Mouse (Mus musculus): ENCODE results near the gene Cib4. TPM values are rescaled to one million over a fixed set of nuclear protein-coding genes. Genes with fewer than 3 reads are reported as not detected.

Gene Cib4
- total RNA-seq, 2 experiments from 2014 or later, result 0.43 to 1.2 TPM

GRCm38 (mm10) chr5:30519494-30519893, 26.1 kb downstream of the Cib4 start:
- DNase-seq (ENCODE audit: low spot score in 2 of 2), result no peak

- DNase-seq (ENCODE audit: low spot score in 2 of 2), result no peak
Observed at GRCm38 (mm10) chr5:30518547-30518946, 27.1 kb downstream of the Cib4 start.

GRCm38 (mm10) chr5:30518108-30518507, 27.5 kb downstream of the Cib4 start:
- DNase-seq (ENCODE audit: low spot score in 2 of 2), result peak in 1 of 2 experiments; percentile 41

- DNase-seq (ENCODE audit: low spot score in 2 of 2), result peak; percentile 71 to 76
Observed at GRCm38 (mm10) chr5:30516376-30516775, 29.3 kb downstream of the Cib4 start.

GRCm38 (mm10) chr5:30513111-30513510, 32.5 kb downstream of the Cib4 start:
- no peak for DNase-seq (ENCODE audit: low spot score in 2 of 2)

GRCm38 (mm10) chr5:30497299-30497698, 48.3 kb downstream of the Cib4 start:
- DNase-seq (ENCODE audit: low spot score in 2 of 2), result no peak

- DNase-seq (ENCODE audit: low spot score in 2 of 2), result no peak
Observed at GRCm38 (mm10) chr5:30496821-30497220, 48.8 kb downstream of the Cib4 start.

GRCm38 (mm10) chr5:30495288-30495687, 50.3 kb downstream of the Cib4 start:
- no peak for DNase-seq (ENCODE audit: low spot score in 2 of 2)

GRCm38 (mm10) chr5:30494606-30495005, 51.0 kb downstream of the Cib4 start:
- DNase-seq (ENCODE audit: low spot score in 2 of 2), result no peak

GRCm38 (mm10) chr5:30493723-30494122, 51.9 kb downstream of the Cib4 start:
- no peak for DNase-seq (ENCODE audit: low spot score in 2 of 2)

- no peak for DNase-seq (ENCODE audit: low spot score in 2 of 2)
Observed at GRCm38 (mm10) chr5:30490845-30491244, 54.8 kb downstream of the Cib4 start.

GRCm38 (mm10) chr5:30490215-30490614, 55.4 kb downstream of the Cib4 start:
- DNase-seq (ENCODE audit: low spot score in 2 of 2), result no peak

- no peak for DNase-seq (ENCODE audit: low spot score in 2 of 2)
Observed at GRCm38 (mm10) chr5:30485136-30485535, 60.5 kb downstream of the Cib4 start.

GRCm38 (mm10) chr5:30484591-30484990, 61.0 kb downstream of the Cib4 start:
- no peak for DNase-seq (ENCODE audit: low spot score in 2 of 2)

GRCm38 (mm10) chr5:30483533-30483932, 62.1 kb downstream of the Cib4 start:
- DNase-seq (ENCODE audit: low spot score in 2 of 2), result no peak

- DNase-seq (ENCODE audit: low spot score in 2 of 2), result peak; percentile 67 to 70
Observed at GRCm38 (mm10) chr5:30482319-30482718, 63.3 kb downstream of the Cib4 start.

GRCm38 (mm10) chr5:30476534-30476933, 69.1 kb downstream of the Cib4 start:
- DNase-seq (ENCODE audit: low spot score in 2 of 2), result peak in 1 of 2 experiments; percentile 26

GRCm38 (mm10) chr5:30472148-30472547, 73.5 kb downstream of the Cib4 start:
- no peak for DNase-seq (ENCODE audit: low spot score in 2 of 2)

- DNase-seq (ENCODE audit: low spot score in 2 of 2), result no peak
Observed at GRCm38 (mm10) chr5:30470454-30470853, 75.2 kb downstream of the Cib4 start.

- DNase-seq (ENCODE audit: low spot score in 2 of 2), result no peak
Observed at GRCm38 (mm10) chr5:30466315-30466714, 79.3 kb downstream of the Cib4 start.

GRCm38 (mm10) chr5:30465861-30466260, 79.8 kb downstream of the Cib4 start, which contains the start of gene 1700001C02Rik:
Gene 1700001C02Rik, plus strand, starts transcription at chr5:30466047.
- DNase-seq (ENCODE audit: low spot score in 2 of 2), result no peak

- DNase-seq (ENCODE audit: low spot score in 2 of 2), result no peak
Observed at GRCm38 (mm10) chr5:30461821-30462220, 83.8 kb downstream of the Cib4 start, which contains the start of gene Otof. Gene Otof, minus strand, starts transcription at chr5:30461932.

- no peak for DNase-seq (ENCODE audit: low spot score in 2 of 2)
Observed at GRCm38 (mm10) chr5:30460155-30460554, 85.5 kb downstream of the Cib4 start.

- DNase-seq (ENCODE audit: low spot score in 2 of 2), result no peak
Observed at GRCm38 (mm10) chr5:30456056-30456455, 89.6 kb downstream of the Cib4 start.

All from adrenal gland, adult 18-20 months (tissue).